Comparison of ENCODE assay signal across 9 mouse cellular contexts in genomic region chr15:42068207-42068831, GRCm38 (mm10).
DNase-seq lines count a peak whose midpoint lies in the region; ATAC-seq lines count a peak whose summit lies in the region.
"Had no signal": no experiment of that assay in that cellular context is flagged by ENCODE, and none has a peak within 500 bp of the region (broad histone marks: within the 10 kb centered on the region; RNA-seq: fewer than 3 reads in every experiment).

No protein-coding gene starts in this region.

- 53% methylated on average over 5 of the region's 5 CpGs for WGBS in hindbrain, embryonic 16.5 days
- WGBS in kidney, embryonic 14.5 days, result 91% methylated on average over 5 of the region's 5 CpGs
- WGBS in heart, embryonic 12.5 days, result 80% methylated on average over 5 of the region's 5 CpGs

- no peak overlapping the region for H3K27ac ChIP-seq in hindbrain, embryonic 16.5 days (ENCODE audit: low read depth, low read length)
- no peak overlapping the region for H3K27ac ChIP-seq in kidney, embryonic 14.5 days (ENCODE audit: low read depth, low read length)
- H3K27ac ChIP-seq in heart, embryonic 12.5 days (ENCODE audit: poor library complexity, severe bottlenecking), result no peak overlapping the region
- H3K27ac ChIP-seq: kidney, postnatal 0 days had no signal

- H3K4me2 ChIP-seq in hindbrain, embryonic 16.5 days (ENCODE audit: low read length), result no peak overlapping the region
- no peak overlapping the region for H3K4me2 ChIP-seq in kidney, embryonic 14.5 days (replicated peaks; ENCODE audit: low read depth, low read length)
- no peak overlapping the region for H3K4me2 ChIP-seq in heart, embryonic 12.5 days

- H3K4me1 ChIP-seq in hindbrain, embryonic 16.5 days (ENCODE audit: control insufficient read depth, insufficient read depth, low read depth, low read length), result no peaks in the 10 kb centered on the region
- H3K4me1 ChIP-seq in kidney, embryonic 14.5 days (ENCODE audit: control insufficient read depth, insufficient read depth, low read length), result no peaks in the 10 kb centered on the region
- no peaks in the 10 kb centered on the region for H3K4me1 ChIP-seq in heart, embryonic 12.5 days (replicated peaks)

- H3K9ac ChIP-seq in hindbrain, embryonic 16.5 days (ENCODE audit: low read depth, low read length), result no peak overlapping the region
- no peak overlapping the region for H3K9ac ChIP-seq in kidney, embryonic 14.5 days (ENCODE audit: low read depth, low read length)
- no peak overlapping the region for H3K9ac ChIP-seq in heart, embryonic 12.5 days

- H3K27me3 ChIP-seq in hindbrain, embryonic 16.5 days (replicated peaks; ENCODE audit: control insufficient read depth, insufficient read depth, low read length), result no peaks in the 10 kb centered on the region
- no peaks in the 10 kb centered on the region for H3K27me3 ChIP-seq in kidney, embryonic 14.5 days (ENCODE audit: control insufficient read depth, insufficient read depth, low read length)
- H3K27me3 ChIP-seq in heart, embryonic 12.5 days (replicated peaks), result no peaks in the 10 kb centered on the region

- ATAC-seq in hindbrain, embryonic 16.5 days, result peak; percentile 98
- no peak for ATAC-seq in kidney, embryonic 14.5 days (ENCODE audit: low FRiP score, low TSS enrichment)
- ATAC-seq in heart, embryonic 12.5 days (ENCODE audit: insufficient number of reproducible peaks, low FRiP score), result no peak

- H3K9me3 ChIP-seq in hindbrain, embryonic 16.5 days (ENCODE audit: control insufficient read depth, low read length), result no peaks in the 10 kb centered on the region
- H3K9me3 ChIP-seq in kidney, embryonic 14.5 days (ENCODE audit: control insufficient read depth, low read length), result no peaks in the 10 kb centered on the region
- H3K9me3 ChIP-seq in heart, embryonic 12.5 days (replicated peaks), result no peaks in the 10 kb centered on the region

- H3K4me3 ChIP-seq in hindbrain, embryonic 16.5 days (ENCODE audit: low read length), result no peak overlapping the region
- no peak overlapping the region for H3K4me3 ChIP-seq in kidney, embryonic 14.5 days (ENCODE audit: low read length)
- H3K4me3 ChIP-seq in heart, embryonic 12.5 days, result no peak overlapping the region

- H3K36me3 ChIP-seq in hindbrain, embryonic 16.5 days (ENCODE audit: control insufficient read depth, insufficient read depth, low read length), result no peaks in the 10 kb centered on the region
- no peaks in the 10 kb centered on the region for H3K36me3 ChIP-seq in kidney, embryonic 14.5 days (ENCODE audit: control insufficient read depth, insufficient read depth, low read length)
- H3K36me3 ChIP-seq in heart, embryonic 12.5 days, result no peaks in the 10 kb centered on the region

- DNase-seq in 3T3-L1 (ENCODE audit: low read depth, low spot score) (peak; percentile 9), adipocyte (ENCODE audit: low spot score) (peak; percentile 73)
- DNase-seq in cerebellum, postnatal 36 days, result peak; percentile 88 to 89
- DNase-seq in kidney, postnatal 25 days, result no peak
- DNase-seq in embryo, embryonic 10.5 days (ENCODE audit: low spot score), result no peak

Comparison
In these comparisons a context has a peak if more than half of its experiments do, and no peak if none do; other contexts are left out.
1. DNase-seq: peak in 3T3-L1 (single experiment), adipocyte (single experiment) and cerebellum, postnatal 36 days (2 of 2); none in kidney, postnatal 25 days (0 of 2) and embryo, embryonic 10.5 days (single experiment).